Mouse (Mus musculus) lung, embryonic 15.5 days (tissue): ENCODE data around the gene Plcb4. TPM values are rescaled to one million over a fixed set of nuclear protein-coding genes. Genes with fewer than 3 reads are reported as not detected.
"Not testable (repeated sequence)": the region's sequence is repeated elsewhere in the genome, so short reads cannot be mapped to it uniquely, and the experiment has no call there.

ENCODE experiments used
- ATAC-seq: fragments of 200-750 bp; cut with Nextera tagmentation; 2 replicates; pipeline ENCODE4 v1.8.0; 2017; ENCODE audit warnings: moderate number of reproducible peaks, borderline replicate concordance; ENCODE audit not compliant: low FRiP score, low TSS enrichment; ENCODE audit errors: extremely low read depth
- H3K27ac ChIP-seq: fragments of 300-500 bp; sonication (generic); 2 replicates; pipeline ENCODE4 v1.5.1; 2015; ENCODE audit warnings: moderate library complexity, mild to moderate bottlenecking, inconsistent platforms
- H3K27me3 ChIP-seq: fragments of 300-500 bp; sonication (generic); 2 replicates; pipeline ENCODE4 v1.6.1; 2015; ENCODE audit warnings: inconsistent platforms
- H3K36me3 ChIP-seq: fragments of 300-500 bp; sonication (generic); 2 replicates; pipeline ENCODE4 v1.6.1; 2015; ENCODE audit warnings: inconsistent platforms
- H3K4me1 ChIP-seq: fragments of 300-500 bp; sonication (generic); 2 replicates; pipeline ENCODE4 v1.6.1; 2015; ENCODE audit warnings: inconsistent platforms
- H3K4me2 ChIP-seq: fragments of 300-500 bp; sonication (generic); 2 replicates; pipeline ENCODE4 v1.6.1; 2015; ENCODE audit warnings: inconsistent platforms, mild to moderate bottlenecking, moderate library complexity
- H3K4me3 ChIP-seq: fragments of 300-500 bp; sonication (generic); 2 replicates; pipeline ENCODE4 v1.5.1; 2015; ENCODE audit warnings: mild to moderate bottlenecking, inconsistent platforms
- H3K9ac ChIP-seq: fragments of 300-500 bp; sonication (generic); 2 replicates; pipeline ENCODE4 v1.6.1; 2015; ENCODE audit warnings: inconsistent platforms
- H3K9me3 ChIP-seq: fragments of 300-500 bp; sonication (generic); 2 replicates; pipeline ENCODE4 v1.6.1; 2016; ENCODE audit warnings: inconsistent platforms
- WGBS: fragments of 180-500 bp; shearing (Covaris S2); methylation state at CpG from one replicate; pipeline ENCODE4 v1.1.7; 2015; 5-methylcytosine and 5-hydroxymethylcytosine counted together
- polyA plus RNA-seq: library from polyadenylated mRNA; unstranded; fragments of >200 nt; fragmentation: Nextera tagmentation; extraction: Ambion mirVana; gene quantifications from 2 replicates; pipeline ENCODE4 v1.2.1, GENCODE M21; 2015

Plcb4 gene
- polyA plus RNA-seq, 1 experiment from 2014 or later, result 20.4 TPM

GRCm38 (mm10) chr2:135725362-135725761 is 66.6 kb downstream of the Plcb4 start:
- Histone ChIP-seq H3K9ac (no peak overlapping the region), H3K4me1 (0 out of 2 replicates have a peak, but pooled peaks cover 10% of the 10 kb centered on the region), H3K4me3 (no peak overlapping the region), H3K27me3 (no peaks in the 10 kb centered on the region), H3K27ac (no peak overlapping the region), H3K9me3 (no peaks in the 10 kb centered on the region), H3K36me3 (no peaks in the 10 kb centered on the region), H3K4me2 (no peak overlapping the region)
- WGBS, result 59% methylated on average over 4 of the region's 4 CpGs
- ATAC-seq, result no peak

- H3K27ac ChIP-seq, result no peak overlapping the region
- H3K4me2 ChIP-seq, result no peak overlapping the region
- ATAC-seq, result peak; percentile 55; the same call in 1 of the 2 replicates
- 73% methylated on average over 9 of the region's 9 CpGs for WGBS
- H3K36me3 ChIP-seq, result no peaks in the 10 kb centered on the region
- H3K4me3 ChIP-seq, result no peak overlapping the region
- no peak overlapping the region for H3K9ac ChIP-seq
- peaks cover 18% of the 10 kb centered on the region; the same call in 1 of the 2 replicates for H3K4me1 ChIP-seq
- H3K9me3 ChIP-seq, result no peaks in the 10 kb centered on the region
- no peaks in the 10 kb centered on the region for H3K27me3 ChIP-seq
Measured at GRCm38 (mm10) chr2:135727088-135727487, 68.3 kb downstream of the Plcb4 start.

GRCm38 (mm10) chr2:135727925-135728324 is 69.1 kb downstream of the Plcb4 start:
- H3K4me3 ChIP-seq, result no peak overlapping the region
- no peak overlapping the region for H3K9ac ChIP-seq
- H3K27ac ChIP-seq, result no peak overlapping the region
- no peak overlapping the region for H3K4me2 ChIP-seq
- ATAC-seq, result no peak
- H3K27me3 ChIP-seq, result no peaks in the 10 kb centered on the region
- H3K4me1 ChIP-seq, result peaks cover 21% of the 10 kb centered on the region; the same call in 1 of the 2 replicates
- no peaks in the 10 kb centered on the region for H3K36me3 ChIP-seq
- H3K9me3 ChIP-seq, result no peaks in the 10 kb centered on the region
- whole genome bisulfite sequencing, result 76% methylated on average over 4 of the region's 4 CpGs

- H3K4me2 ChIP-seq, result no peak overlapping the region
- peak; percentile 53; the same call in 1 of the 2 replicates for ATAC-seq
- no peaks in the 10 kb centered on the region for H3K27me3 ChIP-seq
- peak overlapping the region; percentile 15; the same call in 1 of the 2 replicates for H3K27ac ChIP-seq
- WGBS, result 53% methylated on average over 6 of the region's 6 CpGs
- peaks cover 23% of the 10 kb centered on the region for H3K4me1 ChIP-seq
- no peak overlapping the region for H3K4me3 ChIP-seq
- H3K9me3 ChIP-seq, result no peaks in the 10 kb centered on the region
- H3K9ac ChIP-seq, result no peak overlapping the region
- H3K36me3 ChIP-seq, result no peaks in the 10 kb centered on the region
Measured at GRCm38 (mm10) chr2:135731591-135731990, 72.8 kb downstream of the Plcb4 start.

DNA sequence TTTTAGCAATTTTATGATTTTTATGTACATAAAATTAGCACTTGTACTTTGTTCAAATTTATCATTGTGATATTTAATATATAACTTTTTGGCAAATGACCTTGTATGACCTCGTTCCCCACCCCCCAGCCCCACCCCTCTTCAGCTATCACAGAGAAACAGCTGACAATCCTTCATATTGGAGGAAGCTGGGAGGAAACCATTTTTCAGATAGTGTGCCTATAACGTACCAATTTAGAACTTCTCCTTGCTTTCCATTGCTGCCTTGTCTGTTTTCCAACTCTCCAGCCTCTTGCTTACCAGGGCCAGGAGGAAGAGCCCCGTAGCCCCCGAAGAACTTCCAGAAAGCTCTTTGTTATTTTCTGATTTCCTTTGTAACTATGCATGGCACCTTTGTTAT is 73.8 kb downstream of the Plcb4 start:
- Histone ChIP-seq H3K27ac (no peak overlapping the region), H3K4me3 (no peak overlapping the region), H3K9ac (no peak overlapping the region), H3K36me3 (no peaks in the 10 kb centered on the region), H3K4me1 (peaks cover 21% of the 10 kb centered on the region), H3K4me2 (no peak overlapping the region), H3K9me3 (no peaks in the 10 kb centered on the region), H3K27me3 (no peaks in the 10 kb centered on the region)
- WGBS, result 59% methylated on average over 4 of the region's 4 CpGs
- no peak for ATAC-seq

DNA sequence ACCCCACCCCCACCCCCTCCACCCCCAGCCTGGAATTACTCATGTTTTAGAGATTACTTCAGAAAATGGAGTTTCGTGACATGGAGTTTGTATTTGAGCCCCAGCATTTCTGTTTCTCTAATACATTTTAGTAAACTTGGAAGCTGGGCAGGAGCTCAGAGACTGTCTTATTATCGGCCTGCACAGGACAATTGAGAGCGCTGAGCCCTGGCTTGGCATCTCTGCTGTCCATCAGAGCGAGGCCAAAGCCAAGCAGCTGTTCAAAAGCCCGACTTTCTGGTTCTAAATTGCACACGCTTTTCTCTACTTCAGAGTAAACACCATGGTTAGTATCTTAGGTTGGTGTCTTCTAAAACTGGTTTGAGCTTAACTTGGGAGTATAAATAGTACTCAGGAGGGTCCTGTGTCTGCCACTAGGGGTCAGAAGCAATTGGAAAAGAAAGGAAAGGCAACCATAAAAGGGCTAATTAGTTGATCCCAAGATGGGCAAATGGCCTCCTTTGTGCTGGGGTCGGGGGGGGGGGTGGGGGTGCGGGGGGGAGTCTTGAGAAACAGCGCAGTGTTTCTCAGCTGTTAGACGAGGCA is 75.2 kb downstream of the Plcb4 start:
- Histone ChIP-seq H3K36me3 (no peaks in the 10 kb centered on the region), H3K27ac (no peak overlapping the region), H3K4me2 (no peak overlapping the region), H3K9ac (no peak overlapping the region), H3K4me3 (no peak overlapping the region), H3K4me1 (peaks cover 18% of the 10 kb centered on the region), H3K27me3 (no peaks in the 10 kb centered on the region), H3K9me3 (no peaks in the 10 kb centered on the region)
- peak; percentile 28; the same call in 1 of the 2 replicates for ATAC-seq
- 43% methylated on average over 10 of the region's 10 CpGs for WGBS

GRCm38 (mm10) chr2:135737506-135737905 is 78.7 kb downstream of the Plcb4 start:
- H3K4me3 ChIP-seq, result no peak overlapping the region
- WGBS, result 72% methylated on average over 9 of the region's 9 CpGs
- no peak overlapping the region for H3K4me2 ChIP-seq
- ATAC-seq, result no peak
- no peaks in the 10 kb centered on the region for H3K9me3 ChIP-seq
- no peaks in the 10 kb centered on the region for H3K36me3 ChIP-seq
- no peak overlapping the region for H3K27ac ChIP-seq
- no peak overlapping the region for H3K9ac ChIP-seq
- no peaks in the 10 kb centered on the region for H3K27me3 ChIP-seq
- H3K4me1 ChIP-seq, result peaks cover 8% of the 10 kb centered on the region; the same call in 1 of the 2 replicates

GRCm38 (mm10) chr2:135738022-135738780 is 79.4 kb downstream of the Plcb4 start:
- peaks cover 15% of the 10 kb centered on the region for H3K4me1 ChIP-seq
- H3K27me3 ChIP-seq, H3K36me3 ChIP-seq, H3K4me3 ChIP-seq, H3K27ac ChIP-seq, ATAC-seq, H3K9ac ChIP-seq, H3K4me2 ChIP-seq, H3K9me3 ChIP-seq: not testable (repeated sequence)
- 76% methylated on average over 7 of the region's 7 CpGs for WGBS

GRCm38 (mm10) chr2:135738950-135739349 is 80.1 kb downstream of the Plcb4 start:
- Histone ChIP-seq H3K27ac (no peak overlapping the region), H3K4me3 (no peak overlapping the region), H3K4me1 (peaks cover 20% of the 10 kb centered on the region), H3K36me3 (no peaks in the 10 kb centered on the region), H3K9me3 (no peaks in the 10 kb centered on the region), H3K9ac (no peak overlapping the region), H3K4me2 (no peak overlapping the region), H3K27me3 (no peaks in the 10 kb centered on the region)
- WGBS, result 44% methylated on average over 1 of the region's 1 CpGs
- no peak for ATAC-seq

DNA sequence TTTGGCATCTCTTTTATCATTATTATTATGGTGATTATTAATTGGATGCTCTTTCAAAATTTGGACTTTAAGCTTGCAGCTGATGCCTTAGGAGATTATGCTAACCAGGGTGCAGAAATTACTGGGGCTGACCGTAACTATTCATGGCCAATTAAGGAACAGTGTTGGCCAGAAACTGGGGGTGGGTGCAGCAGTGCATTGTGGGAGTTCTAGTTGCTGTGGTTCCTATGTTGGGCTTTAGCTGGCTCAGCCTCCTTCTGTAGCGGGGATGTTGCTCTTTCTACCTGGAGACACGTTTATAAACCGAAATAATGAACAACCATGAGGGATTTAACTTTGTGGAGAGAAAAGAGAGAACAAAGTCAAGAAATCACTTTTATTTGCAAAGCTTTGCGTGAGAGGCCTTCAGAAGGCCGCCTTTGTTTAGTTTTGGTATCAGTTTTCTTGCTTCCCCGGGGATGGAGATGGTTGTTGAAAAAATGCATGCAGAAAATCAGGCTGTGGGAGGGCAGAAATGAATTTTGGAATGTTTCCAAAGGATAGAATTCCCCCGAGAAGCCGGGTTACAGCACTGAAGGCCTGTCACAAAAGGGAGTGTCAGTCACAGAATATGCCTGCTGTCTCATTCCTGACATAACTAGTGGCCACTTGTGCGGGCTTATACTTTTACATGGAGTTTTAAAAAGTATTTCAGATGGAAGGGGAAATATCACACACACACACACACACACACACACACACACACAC is 84.3 kb downstream of the Plcb4 start:
- peak; percentile 47; the same call in 1 of the 2 replicates for ATAC-seq

DNA sequence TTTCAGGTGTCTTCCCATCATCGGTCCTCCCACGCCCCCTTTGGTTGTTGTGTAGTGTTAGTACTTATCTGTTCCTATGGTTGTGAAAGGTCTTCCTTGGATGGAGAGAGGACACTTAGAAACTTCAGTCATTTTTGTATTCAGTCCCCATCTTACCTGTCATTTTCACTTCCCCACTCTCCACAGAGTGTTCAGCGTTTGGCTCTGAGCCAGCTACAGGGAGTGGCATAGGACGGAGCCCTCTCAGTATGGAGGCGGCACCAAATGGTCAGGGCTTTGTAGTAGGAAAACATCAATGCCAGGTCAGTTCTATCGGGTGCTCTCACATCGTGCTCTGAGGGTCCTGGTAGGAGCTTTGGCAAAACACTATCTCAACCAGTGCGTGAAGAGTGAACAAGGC is 85.9 kb downstream of the Plcb4 start:
- Histone ChIP-seq H3K4me2 (peak overlapping the region; percentile 30; the same call in 1 of the 2 replicates), H3K27me3 (no peaks in the 10 kb centered on the region), H3K4me3 (no peak overlapping the region), H3K27ac (no peak overlapping the region), H3K36me3 (no peaks in the 10 kb centered on the region), H3K4me1 (peaks cover 27% of the 10 kb centered on the region), H3K9ac (no peak overlapping the region), H3K9me3 (no peaks in the 10 kb centered on the region)
- ATAC-seq, result peak; percentile 44; the same call in 1 of the 2 replicates
- 56% methylated on average over 8 of the region's 8 CpGs for WGBS

More for the DNA sequence above, 84.3 kb downstream of the Plcb4 start:
- H3K36me3 ChIP-seq, result no peaks in the 10 kb centered on the region
- H3K4me1 ChIP-seq, result peaks cover 24% of the 10 kb centered on the region
- H3K4me3 ChIP-seq, result no peak overlapping the region
- 22% methylated on average over 10 of the region's 10 CpGs for WGBS
- no peaks in the 10 kb centered on the region for H3K9me3 ChIP-seq
- H3K4me2 ChIP-seq, result no peak overlapping the region; the same call in 1 of the 2 replicates
- peak overlapping the region; percentile 78 for H3K27ac ChIP-seq
- H3K27me3 ChIP-seq, result no peaks in the 10 kb centered on the region
- no peak overlapping the region for H3K9ac ChIP-seq
